Mouse (Mus musculus) left cerebral cortex, adult 11 months (tissue): ENCODE results near the gene Agap1.

Experiments used
- DNase-seq: peaks from one replicate; pipeline ENCODE4 v3.0.0; 2022; ENCODE audit warnings: low spot score

Agap1 gene

DNA sequence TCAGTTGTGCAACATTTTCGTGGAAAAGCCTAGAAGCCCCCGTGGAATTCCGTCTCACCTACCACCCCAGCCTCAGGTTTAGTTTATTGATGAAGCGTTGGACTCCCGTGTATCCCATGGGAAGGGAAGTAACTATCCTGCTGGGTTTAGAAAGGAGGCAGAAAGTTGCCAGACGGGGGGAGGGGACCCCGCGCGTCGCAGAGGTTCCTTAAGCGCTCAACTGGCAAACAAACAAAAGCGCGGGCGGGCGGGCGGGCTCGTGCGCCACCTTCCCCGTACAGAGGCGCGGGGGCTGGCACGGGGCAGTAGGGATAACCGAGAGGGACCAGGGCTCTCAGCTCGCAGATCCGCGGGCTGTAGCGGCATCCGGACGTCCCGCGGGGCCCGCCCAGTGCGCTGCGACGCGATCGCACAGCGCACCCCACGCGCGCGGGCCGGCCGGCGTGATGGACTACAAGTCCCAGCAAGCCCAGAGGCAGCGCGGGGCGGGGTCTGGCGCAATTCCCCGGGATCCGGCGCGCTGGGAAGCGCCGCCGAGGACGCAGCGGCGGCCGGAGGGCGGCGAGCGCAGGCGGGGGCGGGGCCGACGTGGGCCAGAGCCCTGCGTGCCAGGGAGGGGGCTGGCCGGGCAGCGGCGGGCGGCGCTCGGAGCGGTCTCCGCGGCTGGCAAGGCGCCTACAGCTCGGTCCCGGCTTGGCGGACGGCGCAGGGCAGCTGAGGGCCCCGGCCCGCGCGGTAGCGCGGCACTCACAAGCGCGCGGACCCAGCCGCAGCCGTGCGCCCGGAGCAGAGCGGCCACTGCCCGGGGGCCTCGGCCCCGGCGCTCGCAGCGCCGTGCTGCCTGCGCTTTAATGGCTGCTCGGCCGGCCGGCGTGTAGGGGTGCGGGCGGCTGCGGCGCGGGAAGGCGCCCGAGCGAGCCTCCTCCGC is at the start of gene Agap1:
Agap1 (plus strand) TSS at position 611 of the 928 bp plus-strand sequence.
- peak; percentile 91 for DNase-seq

DNA sequence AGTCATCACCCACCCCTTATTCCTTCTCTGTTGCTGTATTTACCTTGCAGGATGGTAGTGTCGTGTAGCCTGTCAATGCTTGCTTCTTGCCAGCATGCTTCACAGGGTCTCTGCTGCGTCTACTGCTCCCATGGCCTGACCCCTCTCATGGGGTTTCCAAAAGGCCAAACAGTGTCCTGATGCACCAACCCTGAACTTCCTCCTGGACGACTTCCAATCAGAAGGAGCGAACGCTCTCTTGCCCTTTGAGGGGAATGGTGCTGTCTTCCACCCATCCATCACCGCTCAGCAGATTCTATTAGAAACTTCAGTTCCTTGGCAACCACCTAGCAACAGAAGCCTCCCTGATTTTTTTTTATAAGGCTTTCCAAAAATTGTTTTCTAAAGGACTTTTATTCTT is 48.6 kb upstream of the Agap1 start:
- no peak for DNase-seq

DNA sequence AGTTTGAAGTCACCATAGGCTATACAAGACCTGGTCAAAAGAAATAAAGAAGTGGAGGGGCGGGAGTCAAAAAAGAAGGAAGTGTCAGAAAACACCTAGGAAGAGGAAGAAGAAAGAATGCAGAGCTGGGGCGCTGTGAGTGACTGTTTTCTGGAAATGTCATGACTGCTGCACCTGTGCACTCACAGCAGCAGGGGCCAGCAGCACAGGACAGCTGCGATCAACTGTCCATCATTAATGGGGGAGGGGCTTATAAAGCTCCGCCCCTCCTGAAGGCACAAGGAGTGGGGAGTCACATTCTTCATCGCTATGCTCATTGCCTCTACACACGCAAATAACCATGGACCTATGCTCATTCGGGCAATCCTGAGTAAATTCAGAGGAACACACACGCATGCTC is 46.6 kb upstream of the Agap1 start:
- DNase-seq, result no peak

DNA sequence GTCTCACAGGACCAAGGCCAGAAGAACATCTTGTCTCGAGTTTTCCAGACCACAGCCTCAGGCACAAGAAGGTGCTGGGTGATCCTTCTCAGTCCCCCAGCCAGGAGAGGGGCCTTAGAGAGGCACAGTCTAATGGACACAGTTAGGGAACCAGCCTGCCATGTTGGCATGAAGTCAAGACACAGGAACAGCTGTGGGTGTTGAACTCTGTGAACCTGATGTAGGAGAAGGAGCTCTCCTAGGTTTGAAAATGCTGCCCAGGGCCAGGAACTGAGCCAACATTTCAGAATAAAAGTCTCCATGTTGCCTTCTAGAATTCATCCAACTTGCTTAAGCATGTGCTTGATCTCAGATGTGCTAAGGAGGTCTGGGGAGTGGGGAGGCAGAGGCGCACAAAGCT is 41.5 kb upstream of the Agap1 start:
- DNase-seq, result no peak

DNA sequence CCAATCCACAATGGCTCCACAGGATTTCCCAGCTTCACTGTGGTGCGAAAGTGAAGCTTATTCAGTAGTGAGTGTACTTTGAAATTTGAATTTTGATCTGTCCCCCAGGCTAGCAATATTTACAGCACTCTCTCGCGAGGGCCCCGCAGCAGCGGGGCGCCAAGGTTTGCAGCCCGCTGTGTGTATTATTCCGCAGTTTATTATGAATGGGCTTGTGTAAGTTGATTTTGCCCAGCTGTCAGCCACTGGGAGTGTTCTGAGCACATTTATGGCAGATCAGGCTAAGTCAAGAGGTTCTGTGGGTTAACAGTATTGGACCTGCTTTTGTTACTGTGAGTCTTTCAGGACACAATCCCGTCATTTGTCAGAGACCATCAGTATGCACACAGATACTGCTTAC is 40.0 kb upstream of the Agap1 start:
- DNase-seq, result no peak

DNA sequence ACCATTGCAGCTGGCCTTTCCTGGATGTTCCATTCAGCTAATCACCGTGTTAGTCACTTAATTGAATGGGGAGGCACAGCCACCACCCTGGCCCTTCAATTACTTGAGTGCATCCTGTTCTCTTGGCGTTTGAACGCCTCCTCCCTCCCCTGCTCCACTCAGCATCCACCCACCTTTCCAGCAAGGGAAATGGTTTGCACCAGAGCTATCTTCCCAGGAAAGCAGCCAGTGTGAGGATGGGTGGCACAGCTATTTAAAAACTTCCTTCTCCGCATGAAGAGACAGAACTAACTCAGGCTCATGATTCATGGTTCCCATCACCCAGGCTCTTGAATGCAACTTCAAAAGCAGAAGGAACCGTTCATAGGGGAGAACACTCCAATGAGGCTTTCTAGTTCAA is 37.7 kb upstream of the Agap1 start:
- DNase-seq, result peak; percentile 73

DNA sequence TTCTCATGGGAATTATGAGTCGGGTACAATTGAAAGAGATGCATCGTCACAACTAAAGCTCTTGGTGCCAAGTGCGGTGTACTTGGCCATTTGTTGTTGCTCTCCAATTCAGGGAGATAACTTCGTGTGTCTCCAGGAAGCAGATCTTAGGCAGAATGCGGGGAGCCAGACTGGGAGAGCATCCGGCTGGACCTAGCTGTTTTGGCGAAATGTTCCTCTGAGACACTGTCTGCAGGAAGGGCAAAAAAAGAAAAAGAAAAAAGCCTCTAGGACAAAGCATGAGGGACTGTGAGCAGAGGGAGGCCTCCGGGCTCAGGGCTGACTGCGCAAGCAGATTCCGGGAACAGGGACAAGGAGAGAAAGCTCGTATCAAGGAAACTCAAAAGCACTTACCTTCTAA is 34.0 kb upstream of the Agap1 start:
- DNase-seq, result no peak

DNA sequence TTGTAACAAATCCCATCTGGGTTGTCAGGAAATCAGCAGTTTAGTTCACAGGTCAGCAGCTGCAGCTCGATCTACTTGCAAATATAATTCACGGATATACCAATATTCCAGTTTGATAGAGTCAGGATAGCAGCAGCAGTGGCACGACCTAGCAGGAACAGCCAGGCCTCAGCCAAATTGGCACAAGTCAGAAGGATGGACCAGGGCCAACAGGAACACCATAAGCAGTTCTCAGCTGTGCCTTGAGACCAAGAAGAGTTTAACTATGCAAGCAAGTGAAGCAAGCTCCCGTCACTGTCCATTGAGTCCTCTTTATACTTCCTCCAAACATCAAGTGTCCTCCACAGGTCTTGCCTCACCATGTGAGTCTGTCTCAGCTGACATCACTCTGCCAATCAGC is 33.2 kb upstream of the Agap1 start:
- no peak for DNase-seq

DNA sequence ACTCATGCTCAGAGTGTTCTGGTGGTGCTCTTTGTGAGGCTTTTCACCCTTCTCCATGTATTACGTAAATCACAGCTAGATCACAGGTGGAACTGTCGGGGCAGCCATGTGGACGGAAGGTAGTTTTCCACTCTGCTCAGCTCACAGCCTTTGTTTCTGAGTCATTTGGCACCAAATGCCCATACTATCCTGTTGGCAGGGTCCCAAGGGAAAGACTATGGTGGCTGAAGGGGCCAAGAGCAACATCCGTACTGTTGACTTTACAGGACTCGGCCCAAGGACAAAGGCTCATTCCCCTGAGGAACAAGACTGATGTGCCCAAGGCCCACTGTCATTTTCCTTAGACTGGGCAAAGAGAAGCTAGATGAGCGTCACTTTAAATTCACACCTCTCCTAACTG is 30.0 kb upstream of the Agap1 start:
- DNase-seq, result no peak

DNA sequence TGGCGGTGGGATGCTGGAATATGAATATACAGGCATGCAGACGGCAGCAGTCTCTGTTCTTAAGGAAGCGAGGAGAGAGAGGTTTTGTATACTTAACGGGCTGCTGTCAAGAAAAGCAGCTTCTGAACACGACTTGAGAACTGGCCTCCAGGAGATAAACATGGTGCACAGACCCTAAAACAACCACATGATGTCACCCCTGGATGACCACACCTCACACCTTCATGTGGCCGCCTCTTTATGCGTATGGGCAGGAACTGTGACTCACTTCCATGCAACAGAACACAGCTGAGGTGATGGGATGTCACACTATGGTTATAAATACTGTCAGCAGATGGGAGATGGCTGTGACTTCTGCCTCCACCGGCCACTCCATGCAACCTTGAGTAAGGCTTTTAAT is 28.5 kb upstream of the Agap1 start:
- no peak for DNase-seq

DNA sequence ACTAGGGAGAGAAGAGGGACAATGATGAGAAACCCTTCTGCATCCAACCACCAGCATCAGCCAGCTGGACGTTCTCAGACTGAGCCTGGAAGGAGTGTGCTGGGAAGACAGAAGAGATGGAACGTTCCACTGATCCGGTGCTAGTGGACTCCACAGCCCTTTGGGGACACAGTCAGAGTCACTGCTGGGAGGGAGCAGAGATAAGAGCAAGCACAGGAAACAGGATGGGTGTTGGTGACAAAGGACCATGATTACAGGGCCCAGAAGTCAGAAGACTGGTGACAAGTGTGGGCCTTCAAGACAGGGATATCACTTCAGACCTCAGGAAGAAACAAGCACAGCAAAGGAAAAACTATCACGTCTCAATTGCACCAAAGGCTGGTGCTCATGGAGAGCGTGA is 25.9 kb upstream of the Agap1 start:
- no peak for DNase-seq

DNA sequence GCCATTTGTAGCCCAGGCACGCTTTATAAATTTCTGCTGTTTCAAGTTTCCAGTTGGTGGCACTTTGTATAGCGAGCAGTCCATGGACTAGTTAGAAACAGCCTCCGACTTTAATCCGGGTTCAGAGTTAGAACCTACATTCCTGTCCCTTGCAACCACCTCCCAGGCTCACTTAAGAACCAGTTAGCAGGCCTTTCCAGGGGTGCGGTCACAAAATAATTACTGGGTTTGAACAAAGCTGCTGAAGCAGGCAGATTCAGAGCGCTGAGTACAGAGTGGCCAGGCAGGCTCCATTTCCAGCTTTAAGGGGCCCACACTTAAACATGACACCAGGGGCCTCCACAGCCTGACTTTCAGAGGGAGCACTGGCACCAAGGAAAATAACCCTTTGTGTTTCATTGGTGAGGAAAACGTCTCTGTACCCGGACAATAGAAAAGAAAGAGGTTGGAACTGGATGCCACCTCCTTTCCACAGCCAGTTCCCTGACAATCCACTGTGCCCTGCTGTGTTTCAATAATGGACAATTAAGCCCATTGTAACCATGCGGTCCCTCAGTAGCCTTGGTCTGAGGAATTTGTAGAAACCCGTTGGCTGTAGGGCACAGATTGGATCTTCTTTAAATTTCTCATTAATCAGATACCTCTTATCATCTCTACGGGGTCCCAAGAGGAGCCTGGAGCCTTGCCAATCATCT is 24.5 kb upstream of the Agap1 start:
- DNase-seq, result no peak

DNA sequence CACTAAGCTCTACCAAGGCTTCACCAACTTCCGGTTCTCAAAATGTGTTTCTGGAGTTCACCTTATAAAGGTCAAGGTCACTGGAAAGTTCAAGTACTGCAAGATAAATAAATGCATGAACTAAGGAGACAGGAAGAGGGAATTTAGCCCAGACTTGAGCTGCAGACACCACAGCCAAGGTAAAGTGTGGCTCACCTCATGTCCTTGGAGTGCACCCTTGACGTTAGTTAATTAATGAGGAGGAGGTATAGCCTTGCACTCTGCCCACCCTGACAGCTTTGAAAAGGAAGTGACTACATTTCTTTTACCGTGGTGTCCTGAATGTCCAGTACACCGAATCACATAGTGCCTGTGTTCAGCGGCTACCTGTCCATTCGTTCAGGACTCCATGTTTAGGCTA is 15.3 kb upstream of the Agap1 start:
- no peak for DNase-seq

DNA sequence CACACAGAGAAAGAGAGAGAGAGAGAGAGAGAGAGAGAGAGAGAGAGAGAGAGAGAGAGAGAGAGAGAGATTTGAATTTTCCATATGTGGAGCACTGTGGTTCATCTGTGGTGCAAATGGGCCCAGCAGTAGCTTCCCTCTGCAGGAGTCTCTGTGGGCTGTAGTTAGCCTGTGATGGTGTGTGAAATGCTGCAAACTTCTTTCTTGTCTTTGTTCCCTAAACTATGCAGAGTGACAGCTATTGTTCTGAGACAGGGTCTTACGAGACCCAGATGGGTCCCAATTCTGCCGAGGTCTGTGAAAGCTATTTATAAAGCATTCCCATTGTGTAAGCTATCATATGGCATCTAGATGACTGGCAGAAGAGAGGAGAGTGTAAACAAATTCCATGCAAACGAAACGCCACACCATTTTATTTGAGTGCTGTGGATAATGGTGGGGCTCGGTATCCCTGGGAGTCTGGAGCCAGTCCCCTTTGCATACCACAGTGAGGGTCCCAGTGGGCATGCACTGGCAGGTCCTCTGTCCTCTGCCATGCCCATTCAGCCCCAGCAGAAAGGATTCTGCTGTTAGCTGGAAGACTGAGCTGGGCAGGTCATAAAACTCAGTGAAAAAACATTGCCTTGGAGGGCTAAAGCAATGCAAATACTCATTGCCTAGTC is 13.2 kb upstream of the Agap1 start:
- no peak for DNase-seq

DNA sequence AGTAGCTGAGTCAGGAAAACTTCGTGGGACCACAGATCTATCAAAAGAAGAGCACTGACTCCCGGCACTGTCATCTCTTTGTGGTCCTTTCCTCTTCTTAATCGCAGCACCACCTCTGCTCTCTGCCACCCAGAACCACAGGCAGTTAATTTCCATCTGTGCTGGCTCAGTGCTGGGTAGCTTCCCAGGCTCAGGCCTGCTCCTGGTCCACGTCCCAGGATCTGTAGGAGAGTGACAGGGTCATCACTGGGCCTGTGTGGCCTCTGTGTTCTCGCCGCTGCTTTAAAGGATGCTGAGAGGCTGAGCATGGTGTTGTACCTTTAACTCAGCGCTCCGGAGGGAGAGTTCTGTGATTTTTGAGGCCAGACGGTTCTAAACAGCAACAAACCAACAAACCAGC is 11.1 kb upstream of the Agap1 start:
- DNase-seq, result no peak

DNA sequence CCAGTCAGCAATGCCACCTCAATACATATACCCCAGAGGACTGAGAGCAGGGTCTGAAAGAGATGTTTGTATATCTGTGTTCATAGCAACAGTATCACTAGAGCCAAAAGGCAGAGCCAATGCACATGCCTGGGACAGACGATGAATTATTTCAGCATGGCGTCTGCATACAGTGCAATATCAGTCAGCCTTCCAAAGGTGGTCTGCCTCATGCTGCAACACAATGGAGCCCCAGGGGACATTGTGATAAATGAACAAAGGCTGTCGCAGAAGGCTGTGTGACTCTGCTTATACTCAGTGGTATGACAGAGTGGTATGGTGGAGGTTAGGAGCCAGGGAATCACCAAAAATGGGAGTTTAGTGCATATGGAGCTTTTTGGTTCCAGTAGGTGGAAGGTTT is 10.6 kb upstream of the Agap1 start:
- no peak for DNase-seq

DNA sequence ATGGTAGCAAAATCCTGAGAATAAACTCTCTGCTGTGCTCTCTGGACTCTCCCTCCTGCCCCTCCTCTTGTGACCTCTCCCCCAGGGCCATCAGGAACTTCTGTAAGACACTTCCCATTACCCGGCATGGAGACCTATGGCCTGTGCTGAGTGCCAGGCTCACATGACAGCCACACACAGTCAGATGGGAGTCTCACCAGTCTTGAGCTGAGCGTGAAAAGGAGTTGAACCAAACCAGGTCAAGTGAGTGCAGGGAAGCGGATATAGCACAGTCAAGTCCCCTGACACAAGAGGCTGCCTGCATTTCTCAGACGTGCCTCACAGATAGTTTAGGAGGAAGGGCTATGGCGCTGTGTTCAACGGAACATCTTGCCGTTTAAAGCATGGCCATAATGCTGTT is 4.5 kb upstream of the Agap1 start:
- DNase-seq, result no peak

DNA sequence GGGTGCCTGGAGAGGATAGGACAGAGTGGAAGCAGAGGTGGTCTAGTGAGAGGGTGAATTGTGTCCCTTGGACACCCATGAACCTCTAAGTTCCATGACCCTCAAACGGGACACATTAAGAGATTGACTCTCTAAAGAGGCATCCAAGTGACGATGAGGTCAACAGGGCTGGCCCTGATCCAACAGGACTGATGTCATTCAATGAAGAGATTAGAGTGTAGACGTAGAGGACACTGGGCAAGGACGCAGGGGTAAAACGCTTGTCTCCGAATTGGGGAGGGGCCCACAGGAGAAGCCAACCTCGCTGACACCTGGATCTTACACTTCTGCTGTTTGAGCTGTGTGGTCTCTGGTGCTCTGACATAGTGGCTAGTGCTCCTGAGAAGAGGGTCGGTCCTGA is 2.5 kb upstream of the Agap1 start:
- DNase-seq, result no peak

DNA sequence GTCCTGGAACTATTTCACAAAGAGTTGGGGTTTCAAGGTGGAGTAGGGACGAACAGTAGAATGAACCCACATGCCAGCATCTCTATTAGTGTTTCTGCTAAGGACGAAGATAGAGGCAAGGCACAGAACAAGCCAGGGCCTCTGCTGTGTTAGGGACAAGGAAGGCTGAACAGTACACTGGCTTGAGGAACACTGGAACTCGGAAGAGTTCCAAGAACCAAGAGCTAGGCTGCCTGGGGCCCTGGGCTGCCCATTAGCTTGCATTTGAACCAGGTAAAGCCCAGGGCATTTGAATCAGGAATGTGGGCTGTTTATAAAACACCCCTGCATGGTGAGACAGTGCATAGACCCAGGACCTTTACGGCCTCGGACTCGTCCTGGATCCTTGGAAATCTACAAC is 940 bp upstream of the Agap1 start:
- DNase-seq, result no peak

DNA sequence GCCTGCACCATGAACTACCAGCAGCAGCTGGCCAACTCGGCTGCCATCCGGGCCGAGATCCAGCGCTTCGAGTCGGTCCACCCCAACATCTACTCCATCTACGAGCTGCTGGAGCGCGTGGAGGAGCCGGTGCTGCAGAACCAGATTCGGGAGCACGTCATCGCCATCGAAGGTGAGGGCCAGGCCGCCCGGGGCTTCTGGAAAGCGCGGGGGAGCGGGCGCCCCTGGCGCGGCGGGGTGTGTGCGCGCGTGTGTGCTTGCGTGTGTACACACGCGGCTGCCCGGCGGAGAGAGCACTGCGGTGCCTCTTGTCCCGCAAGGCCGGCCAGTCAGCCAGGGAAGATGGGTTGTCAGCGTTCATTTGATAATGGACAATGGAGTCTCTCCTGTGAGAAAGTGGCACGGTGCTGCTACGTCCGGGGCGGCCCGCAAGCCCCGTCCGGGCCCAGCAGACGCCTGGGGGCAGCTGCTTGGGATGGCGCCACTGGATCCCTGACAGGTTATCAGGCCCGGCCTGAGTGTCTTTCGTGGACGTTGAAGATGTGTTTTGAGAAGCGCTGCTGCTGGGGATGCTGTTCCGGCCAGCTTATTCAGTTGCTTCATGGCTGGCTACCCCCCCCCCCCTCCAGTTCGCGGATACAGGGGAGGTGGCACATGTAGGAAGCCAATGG is 950 bp downstream of the Agap1 start:
- DNase-seq, result no peak

DNA sequence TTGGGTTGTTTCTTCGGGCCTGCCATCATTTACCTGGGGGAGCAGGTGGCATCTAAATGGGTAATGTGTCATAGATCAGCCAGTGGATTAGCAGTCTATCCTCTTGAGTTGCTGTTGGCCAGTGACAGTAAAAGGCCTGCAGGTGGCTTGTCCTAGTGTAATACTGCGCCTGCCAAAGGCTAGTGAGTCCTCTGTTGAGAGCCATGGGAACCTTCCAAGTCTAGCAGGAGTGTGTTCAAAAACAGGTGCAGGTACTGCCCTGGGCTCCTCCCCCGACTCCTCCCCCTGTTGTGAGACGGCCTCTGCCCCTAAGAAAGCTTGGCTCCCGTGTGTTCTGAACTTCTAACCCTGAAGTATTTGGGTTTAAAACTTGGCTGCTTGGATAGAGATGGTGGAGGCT is 1.9 kb downstream of the Agap1 start:
- DNase-seq, result no peak
